Mouse (Mus musculus): Measurements from ENCODE around the gene Eef2.

DNA sequence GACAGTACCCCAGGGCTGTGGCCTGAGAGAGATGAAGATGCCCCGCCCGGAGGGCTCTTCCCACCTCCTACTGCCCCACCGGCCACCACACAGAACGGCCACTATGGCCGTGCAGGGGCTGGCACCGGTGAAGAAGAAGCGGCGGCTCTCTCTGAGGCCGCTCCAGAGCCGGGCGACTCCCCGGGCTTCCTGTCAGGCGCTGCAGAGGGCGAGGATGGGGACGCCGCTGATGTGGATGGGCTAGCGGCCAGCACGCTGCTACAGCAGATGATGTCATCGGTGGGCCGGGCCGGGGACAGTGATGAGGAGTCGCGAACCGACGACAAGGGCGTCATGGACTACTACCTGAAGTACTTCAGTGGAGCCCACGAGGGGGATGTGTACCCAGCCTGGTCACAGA is 31.8 kb upstream of the Eef2 start:
- no peak for TF ChIP-seq CTCF (IDR thresholded peaks at IDR 0.05; ENCODE audit: control insufficient read depth, insufficient read depth, insufficient replicate concordance, low read depth, low read length)
- TF ChIP-seq POLR2A (IDR thresholded peaks at IDR 0.05; ENCODE audit: control insufficient read depth, low read depth, low read length), result no peak
